Mouse (Mus musculus): ENCODE data around the gene Nr1h3. TPM values are rescaled to one million over a fixed set of nuclear protein-coding genes. Genes with fewer than 3 reads are reported as not detected.

The Nr1h3 gene
- polyA plus RNA-seq, 1 experiment from 2014 or later = 1.8 TPM

- H3K9me3 ChIP-seq = no peaks in the 10 kb centered on the region
- H3K4me3 ChIP-seq = no peak overlapping the region
- H3K27ac ChIP-seq = no peak overlapping the region
- H3K27me3 ChIP-seq = no peaks in the 10 kb centered on the region
- no peaks in the 10 kb centered on the region for H3K4me1 ChIP-seq (replicated peaks)
- WGBS = 28% methylated on average over 6 of the region's 6 CpGs
- H3K4me2 ChIP-seq = no peak overlapping the region
- ATAC-seq (ENCODE audit: low FRiP score) = no peak
- no peak overlapping the region for H3K9ac ChIP-seq
- H3K36me3 ChIP-seq = peaks cover 90% of the 10 kb centered on the region
Observed at GRCm38 (mm10) chr2:91157002-91157752, 45.5 kb downstream of the Nr1h3 start.

GRCm38 (mm10) chr2:91154091-91154490 is 48.5 kb downstream of the Nr1h3 start:
- no peaks in the 10 kb centered on the region for H3K27me3 ChIP-seq

DNA sequence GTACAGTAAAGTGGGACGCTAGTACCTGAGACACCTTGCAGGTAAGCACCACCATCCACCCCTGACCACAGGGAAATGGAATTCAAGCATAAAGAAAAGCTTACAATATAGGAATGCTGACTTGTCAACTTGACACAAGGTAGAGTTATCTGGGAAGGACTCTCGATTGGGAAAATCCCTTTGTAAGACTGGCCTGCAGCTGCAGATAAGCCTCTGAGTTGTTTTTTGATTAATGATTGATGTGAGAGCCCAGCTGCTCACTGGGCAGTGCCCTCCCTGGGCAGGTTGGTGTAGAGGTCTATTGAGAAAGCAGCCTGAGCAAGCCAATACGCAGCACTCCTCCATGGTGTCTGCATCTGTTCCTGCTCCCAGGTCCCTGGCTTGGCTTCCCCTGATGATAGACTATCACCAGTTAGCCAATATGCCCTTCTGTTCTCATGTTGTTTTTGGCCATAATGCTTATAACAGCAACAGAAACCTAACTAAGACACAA is 49.7 kb downstream of the Nr1h3 start:
- Histone ChIP-seq H3K9ac (no peak overlapping the region), H3K27me3 (no peaks in the 10 kb centered on the region), H3K36me3 (peaks cover 87% of the 10 kb centered on the region), H3K27ac (no peak overlapping the region), H3K4me2 (no peak overlapping the region), H3K9me3 (no peaks in the 10 kb centered on the region), H3K4me1 (replicated peaks) (no peaks in the 10 kb centered on the region), H3K4me3 (no peak overlapping the region)
- WGBS = 86% methylated on average over 3 of the region's 3 CpGs
- ATAC-seq (ENCODE audit: low FRiP score) = no peak

More at GRCm38 (mm10) chr2:91154091-91154490, 48.5 kb downstream of the Nr1h3 start:
- Histone ChIP-seq H3K4me3 (no peak overlapping the region), H3K4me1 (replicated peaks) (no peaks in the 10 kb centered on the region), H3K4me2 (no peak overlapping the region), H3K27ac (no peak overlapping the region), H3K9ac (no peak overlapping the region), H3K36me3 (peaks cover 86% of the 10 kb centered on the region), H3K9me3 (no peaks in the 10 kb centered on the region)
- 95% methylated on average over 3 of the region's 3 CpGs for WGBS
- no peak for ATAC-seq (ENCODE audit: low FRiP score)

DNA sequence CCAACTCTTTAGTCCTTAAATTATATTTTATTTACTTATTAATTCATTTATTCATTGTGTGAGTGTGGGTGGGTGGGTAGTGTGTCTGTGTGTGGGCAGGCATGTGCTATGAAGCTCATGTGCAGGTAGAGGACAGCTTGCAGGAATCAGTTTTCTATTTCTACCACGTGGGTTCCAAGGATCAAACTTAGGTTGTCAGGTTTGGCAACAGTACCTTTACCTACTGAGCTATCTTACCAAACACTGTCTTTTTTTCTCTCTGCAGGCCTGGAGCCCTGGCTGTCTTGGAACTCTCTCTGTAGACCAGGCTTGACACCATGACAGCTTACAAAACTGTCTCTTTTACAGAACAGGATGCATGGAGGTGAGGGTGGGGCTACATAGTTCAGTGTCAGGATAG is 51.3 kb downstream of the Nr1h3 start:
- H3K4me3 ChIP-seq = no peak overlapping the region
- no peaks in the 10 kb centered on the region for H3K4me1 ChIP-seq (replicated peaks)
- no peaks in the 10 kb centered on the region for H3K9me3 ChIP-seq
- H3K27me3 ChIP-seq = no peaks in the 10 kb centered on the region
- H3K9ac ChIP-seq = no peak overlapping the region
- ATAC-seq (ENCODE audit: low FRiP score) = no peak
- H3K4me2 ChIP-seq = no peak overlapping the region
- 86% methylated on average over 1 of the region's 1 CpGs for WGBS
- H3K27ac ChIP-seq = no peak overlapping the region
- H3K36me3 ChIP-seq = peaks cover 85% of the 10 kb centered on the region

- H3K36me3 ChIP-seq = peaks cover 88% of the 10 kb centered on the region
- no peak overlapping the region for H3K9ac ChIP-seq
- H3K4me3 ChIP-seq = no peak overlapping the region
- ATAC-seq (ENCODE audit: low FRiP score) = no peak
- no peaks in the 10 kb centered on the region for H3K9me3 ChIP-seq
- no peak overlapping the region for H3K4me2 ChIP-seq
- H3K27ac ChIP-seq = no peak overlapping the region
- no peaks in the 10 kb centered on the region for H3K4me1 ChIP-seq (replicated peaks)
- no peaks in the 10 kb centered on the region for H3K27me3 ChIP-seq
Observed at GRCm38 (mm10) chr2:91148101-91148500, 54.5 kb downstream of the Nr1h3 start.

DNA sequence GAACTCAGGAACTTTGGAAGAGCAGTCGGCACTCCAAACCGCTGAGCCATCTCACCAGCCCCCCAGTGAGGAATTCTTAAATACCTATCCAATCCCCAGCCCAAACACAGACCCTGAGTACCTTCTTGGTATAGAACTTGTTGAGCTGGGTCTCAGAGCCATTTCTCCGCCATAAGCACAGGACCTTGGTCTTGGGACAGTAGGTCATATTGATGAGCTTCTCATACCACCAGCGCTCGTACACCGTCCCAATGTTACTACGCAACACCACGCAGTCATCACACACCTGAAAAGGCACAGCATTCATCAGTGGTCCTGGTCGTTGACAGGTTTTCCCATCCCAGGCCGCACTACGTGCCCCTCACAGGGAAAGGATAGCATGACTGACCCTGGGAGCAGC is 59.2 kb downstream of the Nr1h3 start:
- 98% methylated on average over 11 of the region's 11 CpGs for WGBS
- no peak overlapping the region for H3K4me2 ChIP-seq
- H3K27ac ChIP-seq = no peak overlapping the region
- H3K4me3 ChIP-seq = no peak overlapping the region
- H3K36me3 ChIP-seq = peaks cover 96% of the 10 kb centered on the region
- no peaks in the 10 kb centered on the region for H3K27me3 ChIP-seq
- no peaks in the 10 kb centered on the region for H3K9me3 ChIP-seq
- no peak for ATAC-seq (ENCODE audit: low FRiP score)
- H3K9ac ChIP-seq = no peak overlapping the region
- no peaks in the 10 kb centered on the region for H3K4me1 ChIP-seq (replicated peaks)

DNA sequence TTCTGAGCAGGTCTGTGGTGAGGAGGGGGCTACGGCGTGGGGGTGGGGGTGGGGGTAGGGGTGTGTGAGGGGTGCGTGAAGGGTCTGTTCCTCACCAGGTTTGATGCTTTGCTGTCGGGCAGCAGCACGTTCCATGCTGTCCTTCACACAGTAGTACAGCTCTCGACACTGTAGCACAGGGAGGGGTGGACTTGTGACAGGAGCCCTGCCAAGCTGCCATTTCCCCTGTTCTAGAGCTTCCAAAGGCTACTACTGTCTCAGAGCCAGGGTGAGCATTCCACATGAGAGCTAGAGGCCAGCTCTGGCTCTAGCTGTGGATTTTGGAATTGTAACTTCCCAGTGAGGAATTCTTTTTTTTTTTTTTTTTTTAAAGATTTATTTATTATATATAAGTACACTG is 59.7 kb downstream of the Nr1h3 start:
- H3K36me3 ChIP-seq = peaks cover 98% of the 10 kb centered on the region
- no peak overlapping the region for H3K9ac ChIP-seq
- no peaks in the 10 kb centered on the region for H3K4me1 ChIP-seq (replicated peaks)
- WGBS = 89% methylated on average over 6 of the region's 6 CpGs
- H3K9me3 ChIP-seq = no peaks in the 10 kb centered on the region
- H3K4me3 ChIP-seq = no peak overlapping the region
- no peak overlapping the region for H3K4me2 ChIP-seq
- ATAC-seq (ENCODE audit: low FRiP score) = no peak
- H3K27ac ChIP-seq = no peak overlapping the region
- no peaks in the 10 kb centered on the region for H3K27me3 ChIP-seq

GRCm38 (mm10) chr2:91139764-91140163 is 62.9 kb downstream of the Nr1h3 start:
- H3K4me1 ChIP-seq (replicated peaks) = no peaks in the 10 kb centered on the region
- no peaks in the 10 kb centered on the region for H3K9me3 ChIP-seq
- H3K9ac ChIP-seq = no peak overlapping the region
- WGBS = 78% methylated on average over 8 of the region's 8 CpGs
- no peak for ATAC-seq (ENCODE audit: low FRiP score)
- no peak overlapping the region for H3K4me3 ChIP-seq
- no peak overlapping the region for H3K27ac ChIP-seq
- H3K36me3 ChIP-seq = peaks cover 88% of the 10 kb centered on the region
- H3K27me3 ChIP-seq = no peaks in the 10 kb centered on the region
- no peak overlapping the region for H3K4me2 ChIP-seq

- no peak overlapping the region for H3K4me2 ChIP-seq
- H3K9ac ChIP-seq = no peak overlapping the region
- 76% methylated on average over 5 of the region's 5 CpGs for WGBS
- H3K27ac ChIP-seq = no peak overlapping the region
- ATAC-seq (ENCODE audit: low FRiP score) = no peak
- no peaks in the 10 kb centered on the region for H3K9me3 ChIP-seq
- no peaks in the 10 kb centered on the region for H3K27me3 ChIP-seq
- no peak overlapping the region for H3K4me3 ChIP-seq
- H3K36me3 ChIP-seq = peaks cover 84% of the 10 kb centered on the region
- no peaks in the 10 kb centered on the region for H3K4me1 ChIP-seq (replicated peaks)
Observed at GRCm38 (mm10) chr2:91139311-91139710, 63.3 kb downstream of the Nr1h3 start.

GRCm38 (mm10) chr2:91137481-91137880 is 65.2 kb downstream of the Nr1h3 start:
- WGBS = 84% methylated on average over 6 of the region's 6 CpGs
- peaks cover 65% of the 10 kb centered on the region for H3K36me3 ChIP-seq

GRCm38 (mm10) chr2:91136513-91137412 is 65.9 kb downstream of the Nr1h3 start:
- H3K4me3 ChIP-seq = no peak overlapping the region
- 81% methylated on average over 11 of the region's 11 CpGs for WGBS
- H3K27ac ChIP-seq = no peak overlapping the region
- H3K27me3 ChIP-seq = no peaks in the 10 kb centered on the region
- peaks cover 58% of the 10 kb centered on the region for H3K36me3 ChIP-seq
- ATAC-seq (ENCODE audit: low FRiP score) = no peak
- H3K4me2 ChIP-seq = no peak overlapping the region
- H3K4me1 ChIP-seq (replicated peaks) = no peaks in the 10 kb centered on the region
- no peaks in the 10 kb centered on the region for H3K9me3 ChIP-seq
- no peak overlapping the region for H3K9ac ChIP-seq

More at GRCm38 (mm10) chr2:91137481-91137880, 65.2 kb downstream of the Nr1h3 start:
- Histone ChIP-seq H3K9me3 (no peaks in the 10 kb centered on the region), H3K4me1 (replicated peaks) (no peaks in the 10 kb centered on the region), H3K9ac (no peak overlapping the region), H3K27ac (no peak overlapping the region), H3K4me2 (no peak overlapping the region), H3K27me3 (no peaks in the 10 kb centered on the region), H3K4me3 (no peak overlapping the region)
- no peak for ATAC-seq (ENCODE audit: low FRiP score)

Data from hindbrain, embryonic 13.5 days (tissue).